Mouse (Mus musculus) hindbrain, postnatal 0 days (tissue): Measurements from ENCODE around the gene Gm20721. TPM values are rescaled to one million over a fixed set of nuclear protein-coding genes. Genes with fewer than 3 reads are reported as not detected.

Source experiments
- ATAC-seq: fragments of 200-750 bp; cut with Nextera tagmentation; 2 replicates; pipeline ENCODE4 v1.8.0; 2017; ENCODE audit warnings: mild to moderate bottlenecking, moderate TSS enrichment, moderate library complexity
- DNase-seq: peaks from one replicate; pipeline ENCODE4 v3.0.0-alpha.2; 2015; ENCODE audit warnings: low spot score
- H3K27ac ChIP-seq: fragments of 300-500 bp; sonication (generic); 2 replicates; pipeline ENCODE4 v1.5.1; 2014; ENCODE audit warnings: mild to moderate bottlenecking
- H3K27me3 ChIP-seq: fragments of 300-500 bp; sonication (generic); 2 replicates; pipeline ENCODE4 v1.6.1; 2014; ENCODE audit warnings: low read length, mixed read lengths; ENCODE audit not compliant: insufficient read depth
- H3K36me3 ChIP-seq: fragments of 300-500 bp; sonication (generic); 2 replicates; pipeline ENCODE4 v1.6.1; 2014; ENCODE audit warnings: low read length, mixed read lengths; ENCODE audit not compliant: insufficient read depth
- H3K4me1 ChIP-seq: fragments of 300-500 bp; sonication (generic); 2 replicates; pipeline ENCODE4 v1.6.1; 2014; ENCODE audit warnings: antibody characterized with exemption, low read length, mixed read lengths; ENCODE audit not compliant: insufficient read depth
- H3K4me2 ChIP-seq: fragments of 300-500 bp; sonication (generic); 2 replicates; pipeline ENCODE4 v1.6.1; 2014; ENCODE audit warnings: low read depth, mild to moderate bottlenecking, low read length, moderate library complexity, mixed read lengths
- H3K4me3 ChIP-seq: fragments of 300-500 bp; sonication (generic); 2 replicates; pipeline ENCODE4 v1.5.1; 2014; ENCODE audit warnings: low read length
- H3K9ac ChIP-seq: fragments of 300-500 bp; sonication (generic); replicated peaks from 2 replicates; pipeline ENCODE4 v1.6.1; 2014; ENCODE audit warnings: mild to moderate bottlenecking, low read length, moderate library complexity, mixed read lengths
- H3K9me3 ChIP-seq: fragments of 300-500 bp; sonication (generic); 2 replicates; pipeline ENCODE4 v1.6.1; 2016; ENCODE audit warnings: low read length, mixed read lengths
- CTCF ChIP-seq: IDR thresholded peaks from 2 replicates; pipeline ENCODE4 v1.5.1; 2016; ENCODE audit warnings: antibody characterized with exemption, control low read depth, low read depth
- WGBS: fragments of 180-500 bp; shearing (Covaris S2); extraction: QIAGEN DNeasy Blood & Tissue Kit; methylation state at CpG from one replicate; pipeline ENCODE4 v1.1.7; 2014; 5-methylcytosine and 5-hydroxymethylcytosine counted together
- polyA plus RNA-seq: library from polyadenylated mRNA; unstranded; fragments of >200 nt; fragmentation: Nextera tagmentation; extraction: Ambion mirVana; gene quantifications from 2 replicates; pipeline ENCODE4 v1.2.1, GENCODE M21; 2015
- total RNA-seq: library from RNA; depleted of rRNA; stranded (reverse); fragments of >200 nt; gene quantifications from 2 replicates; pipeline ENCODE4 v1.2.3, GENCODE M21; 2014; rRNA removed

The Gm20721 gene
- not detected in 2 replicates for total RNA-seq
- polyA plus RNA-seq = 13.4 and 19.4 TPM in 2 replicates

GRCm38 (mm10) chr2:174346612-174346998 is at the start of gene Gm20721:
Gene Gm20721, minus strand, starts transcription at chr2:174346712.
- Histone ChIP-seq H3K27me3 (no peaks in the 10 kb centered on the region), H3K4me2 (no peak within 1 kb of the TSS), H3K4me1 (peaks cover 16% of the 10 kb centered on the region), H3K36me3 (peaks cover 26% of the 10 kb centered on the region), H3K9me3 (no peaks in the 10 kb centered on the region), H3K27ac (no peak within 1 kb of the TSS), H3K9ac (no peak within 1 kb of the TSS), H3K4me3 (no peak within 1 kb of the TSS)
- DNase-seq (no peak), ATAC-seq (no peak)
- no peak for TF ChIP-seq CTCF
- 96% methylated on average over 5 of the region's 5 CpGs for WGBS

- Histone ChIP-seq H3K9me3 (peaks cover 5% of the 10 kb centered on the region; the same call in 1 of the 2 replicates), H3K9ac (no peak overlapping the region), H3K4me2 (no peak overlapping the region), H3K4me1 (no peaks in the 10 kb centered on the region), H3K36me3 (no peaks in the 10 kb centered on the region), H3K4me3 (no peak overlapping the region), H3K27me3 (no peaks in the 10 kb centered on the region), H3K27ac (no peak overlapping the region)
- DNase-seq (no peak), ATAC-seq (no peak)
- TF ChIP-seq CTCF = no peak
- 91% methylated on average over 5 of the region's 5 CpGs for WGBS
Measured at GRCm38 (mm10) chr2:174393383-174393782, 46.9 kb upstream of the Gm20721 start.

- Histone ChIP-seq H3K4me2 (no peak overlapping the region), H3K9me3 (peaks cover 7% of the 10 kb centered on the region; the same call in 1 of the 2 replicates), H3K9ac (no peak overlapping the region), H3K4me1 (no peaks in the 10 kb centered on the region), H3K36me3 (no peaks in the 10 kb centered on the region), H3K4me3 (no peak overlapping the region), H3K27me3 (no peaks in the 10 kb centered on the region), H3K27ac (no peak overlapping the region)
- WGBS = 51% methylated on average over 9 of the region's 9 CpGs
- ATAC-seq (no peak), DNase-seq (no peak)
- no peak for TF ChIP-seq CTCF
Measured at GRCm38 (mm10) chr2:174392554-174392953, 46.0 kb upstream of the Gm20721 start.

GRCm38 (mm10) chr2:174391936-174392335 is 45.4 kb upstream of the Gm20721 start:
- no peak for DNase-seq
- H3K9ac ChIP-seq = no peak overlapping the region
- ATAC-seq = no peak
- 92% methylated on average over 3 of the region's 3 CpGs for WGBS
- H3K27me3 ChIP-seq = no peaks in the 10 kb centered on the region
- H3K4me1 ChIP-seq = no peaks in the 10 kb centered on the region
- no peak overlapping the region for H3K27ac ChIP-seq
- no peak for TF ChIP-seq CTCF
- peaks cover 7% of the 10 kb centered on the region; the same call in 1 of the 2 replicates for H3K9me3 ChIP-seq
- H3K4me2 ChIP-seq = no peak overlapping the region
- no peak overlapping the region for H3K4me3 ChIP-seq
- H3K36me3 ChIP-seq = no peaks in the 10 kb centered on the region

GRCm38 (mm10) chr2:174381021-174381420 is 34.5 kb upstream of the Gm20721 start:
- Histone ChIP-seq H3K9me3 (no peaks in the 10 kb centered on the region), H3K4me3 (no peak overlapping the region), H3K4me1 (no peaks in the 10 kb centered on the region), H3K36me3 (no peaks in the 10 kb centered on the region), H3K4me2 (no peak overlapping the region), H3K27ac (no peak overlapping the region), H3K27me3 (no peaks in the 10 kb centered on the region), H3K9ac (no peak overlapping the region)
- no peak for TF ChIP-seq CTCF
- DNase-seq (no peak), ATAC-seq (no peak)
- 92% methylated on average over 9 of the region's 9 CpGs for WGBS

- Histone ChIP-seq H3K4me3 (no peak overlapping the region), H3K36me3 (no peaks in the 10 kb centered on the region), H3K4me2 (no peak overlapping the region), H3K27me3 (no peaks in the 10 kb centered on the region), H3K27ac (no peak overlapping the region), H3K9me3 (no peaks in the 10 kb centered on the region), H3K4me1 (no peaks in the 10 kb centered on the region), H3K9ac (no peak overlapping the region)
- WGBS = 84% methylated on average over 10 of the region's 10 CpGs
- ATAC-seq (no peak), DNase-seq (no peak)
- TF ChIP-seq CTCF = no peak
Measured at GRCm38 (mm10) chr2:174366571-174366970, 20.1 kb upstream of the Gm20721 start.

- no peak overlapping the region for H3K27ac ChIP-seq
- no peaks in the 10 kb centered on the region for H3K36me3 ChIP-seq
- no peak overlapping the region for H3K4me2 ChIP-seq
- H3K9ac ChIP-seq = no peak overlapping the region
- no peaks in the 10 kb centered on the region for H3K9me3 ChIP-seq
- no peaks in the 10 kb centered on the region for H3K27me3 ChIP-seq
- DNase-seq (no peak), ATAC-seq (no peak)
- TF ChIP-seq CTCF = no peak
- no peak overlapping the region for H3K4me3 ChIP-seq
- WGBS = 79% methylated on average over 4 of the region's 4 CpGs
- H3K4me1 ChIP-seq = no peaks in the 10 kb centered on the region
Measured at GRCm38 (mm10) chr2:174359656-174360055, 13.1 kb upstream of the Gm20721 start.
